Mouse (Mus musculus) lung, postnatal 0 days (tissue): ENCODE data around the gene Camsap1.

ENCODE experiments used
- CTCF ChIP-seq: IDR thresholded peaks from 2 replicates; pipeline ENCODE4 v1.5.1; 2016; ENCODE audit warnings: antibody characterized with exemption, mild to moderate bottlenecking
- EP300 ChIP-seq: IDR thresholded peaks from 2 replicates; pipeline ENCODE4 v1.6.1; 2016; ENCODE audit warnings: antibody characterized with exemption, mild to moderate bottlenecking, control low read depth

DNA sequence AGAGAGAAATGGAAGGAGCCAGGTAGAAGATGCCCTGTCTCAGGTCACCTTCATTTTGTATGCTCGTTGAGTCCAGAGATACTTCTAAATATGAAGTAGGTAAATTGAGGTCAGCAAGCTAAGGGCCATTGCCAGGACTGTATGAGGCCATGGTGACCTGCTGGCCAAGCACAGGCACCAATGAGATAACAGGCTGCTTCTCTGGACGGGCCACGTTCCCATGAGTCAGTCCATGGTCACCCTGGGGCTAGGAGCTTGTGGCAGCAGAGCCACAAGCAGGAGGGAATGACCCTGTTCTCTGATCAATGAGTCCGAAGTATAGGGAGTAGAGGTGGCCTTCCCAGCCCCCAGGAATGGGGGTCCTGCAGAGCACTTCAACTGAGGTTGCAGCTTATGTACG, 68.3 kb downstream of the Camsap1 start:
- TF ChIP-seq CTCF (no peak), EP300 (no peak)
